Mouse (Mus musculus) testis, adult 2 months (tissue): ENCODE results near the gene Stn1. TPM values are rescaled to one million over a fixed set of nuclear protein-coding genes. Genes with fewer than 3 reads are reported as not detected.

Experiments used
- H3K27ac ChIP-seq: fragments of 200-500 bp; 2 replicates; pipeline ENCODE4 v1.5.1; 2012; ENCODE audit warnings: low read depth, low read length; ENCODE audit not compliant: control insufficient read depth, insufficient read depth
- H3K27me3 ChIP-seq: fragments of 200-500 bp; 2 replicates; pipeline ENCODE4 v1.6.1; 2012; ENCODE audit warnings: mild to moderate bottlenecking, low read length, moderate library complexity; ENCODE audit not compliant: control insufficient read depth, insufficient read depth
- H3K36me3 ChIP-seq: fragments of 200-500 bp; 2 replicates; pipeline ENCODE4 v1.6.1; 2012; ENCODE audit warnings: mild to moderate bottlenecking, low read length; ENCODE audit not compliant: control insufficient read depth, insufficient read depth
- H3K4me1 ChIP-seq: fragments of 200-500 bp; 2 replicates; pipeline ENCODE4 v1.6.1; 2012; ENCODE audit warnings: low read length; ENCODE audit not compliant: control insufficient read depth, insufficient read depth
- H3K4me3 ChIP-seq: fragments of 200-500 bp; 2 replicates; pipeline ENCODE4 v1.5.1; 2012; ENCODE audit warnings: low read depth, mild to moderate bottlenecking, low read length, moderate library complexity, mixed read lengths; ENCODE audit not compliant: control insufficient read depth
- CTCF ChIP-seq: fragments of 200-500 bp; IDR thresholded peaks from 2 replicates; pipeline ENCODE4 v1.5.1; 2012; ENCODE audit warnings: low read depth, mild to moderate bottlenecking, inconsistent platforms, low read length, moderate library complexity; ENCODE audit not compliant: control insufficient read depth, insufficient read depth, insufficient replicate concordance
- POLR2A ChIP-seq: fragments of 200-500 bp; IDR thresholded peaks from 2 replicates; pipeline ENCODE4 v1.6.1; 2012; ENCODE audit warnings: low read depth, mild to moderate bottlenecking, inconsistent platforms, low read length, moderate library complexity; ENCODE audit not compliant: control insufficient read depth
- polyA plus RNA-seq: library from polyadenylated mRNA; depleted of rRNA; stranded (reverse); fragments of >200 nt; gene quantifications from 2 replicates; pipeline ENCODE4 v1.2.3, GENCODE M21; 2012

The Stn1 gene
- polyA plus RNA-seq, 1 experiment: 19.6 TPM

DNA sequence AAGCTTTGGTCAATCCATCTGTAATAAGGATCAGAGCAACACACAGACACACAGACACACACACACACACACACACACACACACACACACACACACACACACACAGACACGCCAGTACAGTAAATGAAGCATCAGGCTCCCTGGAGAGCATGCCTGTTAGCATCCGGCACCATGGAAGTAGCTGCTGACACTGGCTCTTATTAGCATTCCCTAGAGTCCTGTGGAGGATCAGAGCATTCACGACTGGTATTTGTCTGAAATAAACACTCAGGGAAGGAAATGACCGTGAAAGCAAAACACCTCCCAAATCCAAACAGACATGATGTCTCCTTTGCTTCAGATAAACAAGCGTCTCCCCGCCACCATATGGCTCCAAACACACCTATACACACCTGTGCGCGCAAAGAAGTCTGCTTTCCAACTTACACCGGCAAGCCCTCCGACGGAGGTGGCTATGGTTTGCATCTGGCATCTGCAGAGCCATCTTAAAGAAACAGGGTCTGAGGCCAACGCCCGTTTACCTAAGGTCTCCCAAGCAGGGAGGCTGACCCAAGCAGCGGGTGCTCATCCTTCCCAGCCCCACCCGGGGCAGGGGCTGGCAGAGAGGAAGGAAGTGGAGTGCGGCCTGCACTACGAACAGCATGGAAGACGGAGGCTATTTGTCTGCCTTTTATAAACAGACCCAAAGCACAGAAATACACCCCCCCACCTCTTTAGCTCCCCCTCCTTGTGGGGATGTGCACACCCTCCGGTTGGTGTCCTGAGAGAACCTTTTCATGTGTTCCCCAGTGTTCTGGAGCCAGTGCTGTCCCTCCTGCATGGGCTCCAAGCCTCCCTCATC lies 77.0 kb downstream of the Stn1 start:
- Histone ChIP-seq H3K27ac (no peak overlapping the region), H3K27me3 (no peaks in the 10 kb centered on the region), H3K36me3 (no peaks in the 10 kb centered on the region), H3K4me3 (no peak overlapping the region), H3K4me1 (peaks cover 10% of the 10 kb centered on the region)
- no peak for TF ChIP-seq POLR2A
- no peak for TF ChIP-seq CTCF

DNA sequence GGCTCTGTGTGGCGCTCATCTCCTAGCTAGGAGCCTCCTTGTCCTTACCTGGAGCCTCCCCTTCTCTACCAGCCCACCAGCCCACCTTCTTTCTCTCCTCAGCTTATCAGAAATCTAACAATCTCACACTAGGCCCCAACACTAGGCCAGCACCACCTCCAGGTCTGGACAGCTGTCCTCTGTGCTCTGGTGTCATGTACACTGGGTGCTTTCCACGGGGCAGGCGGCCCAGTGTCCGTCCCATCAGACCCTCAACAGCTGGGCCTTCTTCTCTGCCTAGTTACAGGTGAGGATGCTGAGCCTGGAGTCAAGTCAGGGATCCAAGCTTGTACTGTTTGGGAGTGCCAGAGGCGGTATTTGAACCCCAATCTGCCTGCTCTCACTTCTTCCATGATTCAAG lies 78.1 kb downstream of the Stn1 start:
- no peak overlapping the region for H3K4me3 ChIP-seq
- TF ChIP-seq POLR2A: no peak
- no peak for TF ChIP-seq CTCF
- peaks cover 5% of the 10 kb centered on the region; the same call in 1 of the 2 replicates for H3K4me1 ChIP-seq
- no peak overlapping the region for H3K27ac ChIP-seq
- no peaks in the 10 kb centered on the region for H3K36me3 ChIP-seq
- H3K27me3 ChIP-seq: no peaks in the 10 kb centered on the region

DNA sequence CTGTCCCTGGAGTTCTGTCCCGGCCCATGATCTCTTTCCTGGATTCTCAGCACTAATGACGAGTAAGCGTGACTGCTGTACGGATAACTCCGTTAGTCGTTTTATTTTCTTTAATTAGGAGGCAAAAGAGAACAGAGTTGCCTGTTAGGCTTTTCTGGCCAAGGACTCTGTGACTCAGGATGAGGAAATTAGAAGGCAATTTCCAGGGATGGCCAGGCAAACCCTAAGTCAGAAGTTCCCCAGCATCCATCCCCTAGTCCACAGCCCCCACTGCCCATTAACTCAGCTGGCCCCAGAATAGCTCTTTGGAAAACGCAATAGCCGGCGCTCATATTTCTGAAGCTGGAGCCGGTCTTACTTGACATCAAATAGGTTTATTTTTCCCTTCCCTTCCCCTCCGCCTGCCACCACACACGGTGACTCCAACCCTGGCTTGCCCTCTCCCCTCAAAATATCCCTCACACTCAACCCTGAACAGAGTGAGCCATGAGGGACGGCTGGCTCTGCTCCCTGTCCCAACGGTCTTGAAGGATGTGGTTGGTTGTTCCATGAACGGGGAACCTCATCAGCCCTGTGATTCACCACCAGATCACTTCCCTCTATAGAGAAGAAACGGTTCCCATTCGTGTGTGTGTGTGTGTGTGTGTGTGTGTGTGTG lies 78.7 kb downstream of the Stn1 start:
- Histone ChIP-seq H3K27me3 (no peaks in the 10 kb centered on the region), H3K4me1 (peaks cover 2% of the 10 kb centered on the region; the same call in 1 of the 2 replicates), H3K27ac (no peak overlapping the region), H3K4me3 (no peak overlapping the region), H3K36me3 (no peaks in the 10 kb centered on the region)
- no peak for TF ChIP-seq CTCF
- TF ChIP-seq POLR2A: no peak

DNA sequence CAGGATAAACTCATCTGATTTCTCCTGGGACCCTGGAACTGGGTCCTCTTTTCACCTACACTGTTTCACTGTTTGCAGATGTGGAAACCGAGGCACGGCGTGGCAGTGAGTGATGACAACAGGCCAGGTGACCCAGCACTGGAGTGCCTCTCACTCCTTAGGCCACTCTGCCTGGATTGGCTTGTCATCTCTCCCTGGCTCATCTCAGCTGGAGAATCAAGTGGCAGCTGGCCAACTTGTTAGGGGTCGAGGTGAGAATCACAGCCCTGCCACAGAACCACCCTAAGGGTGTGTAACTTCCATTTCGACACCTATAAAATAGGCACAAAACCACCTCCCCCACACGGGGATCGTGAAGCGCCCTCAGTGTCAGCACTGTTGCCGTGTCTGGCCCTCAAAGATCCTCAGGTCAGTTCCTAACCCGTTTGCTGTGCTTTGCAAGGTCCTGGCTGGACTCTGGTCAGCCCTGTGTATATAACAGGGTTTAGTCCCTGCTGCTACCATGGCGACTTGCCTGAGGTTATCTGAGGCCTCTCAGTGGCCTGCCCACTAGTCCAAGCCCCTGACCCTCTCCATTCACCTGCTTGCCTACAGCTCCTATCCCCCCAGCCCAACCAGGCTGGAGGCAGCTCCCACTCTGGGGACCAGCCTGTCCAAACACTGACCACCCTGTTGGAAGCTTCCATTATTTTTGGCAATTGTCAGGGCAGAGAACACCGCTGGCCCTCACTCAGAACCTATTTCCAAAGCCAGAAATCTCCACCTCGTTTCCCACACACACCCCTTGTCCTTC lies 79.4 kb downstream of the Stn1 start:
- Histone ChIP-seq H3K27me3 (no peaks in the 10 kb centered on the region), H3K4me1 (no peaks in the 10 kb centered on the region; the same call in 1 of the 2 replicates), H3K36me3 (no peaks in the 10 kb centered on the region), H3K27ac (no peak overlapping the region), H3K4me3 (no peak overlapping the region)
- TF ChIP-seq POLR2A: no peak
- TF ChIP-seq CTCF: no peak

DNA sequence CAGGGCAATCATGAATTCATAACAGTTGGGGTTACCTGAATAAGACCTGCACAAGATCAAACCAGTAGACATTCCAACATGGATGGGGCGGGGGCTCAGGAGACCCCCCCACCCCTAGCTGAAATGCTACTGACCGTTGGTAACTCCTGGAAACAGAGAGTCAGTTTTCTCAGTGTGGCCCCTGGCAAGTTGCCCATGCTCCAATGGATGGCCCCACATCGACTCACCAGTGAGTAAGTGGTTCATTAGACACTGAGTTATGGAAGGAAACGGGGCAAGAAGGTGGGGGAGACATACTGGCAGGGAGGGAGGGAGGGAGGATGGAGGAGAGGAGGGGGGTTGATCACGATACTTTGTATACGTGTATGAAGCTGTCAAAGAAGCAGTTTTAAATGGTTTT lies 81.3 kb downstream of the Stn1 start:
- Histone ChIP-seq H3K4me3 (no peak overlapping the region), H3K27ac (no peak overlapping the region), H3K36me3 (no peaks in the 10 kb centered on the region), H3K27me3 (no peaks in the 10 kb centered on the region), H3K4me1 (no peaks in the 10 kb centered on the region; the same call in 1 of the 2 replicates)
- TF ChIP-seq CTCF (no peak), POLR2A (no peak)

DNA sequence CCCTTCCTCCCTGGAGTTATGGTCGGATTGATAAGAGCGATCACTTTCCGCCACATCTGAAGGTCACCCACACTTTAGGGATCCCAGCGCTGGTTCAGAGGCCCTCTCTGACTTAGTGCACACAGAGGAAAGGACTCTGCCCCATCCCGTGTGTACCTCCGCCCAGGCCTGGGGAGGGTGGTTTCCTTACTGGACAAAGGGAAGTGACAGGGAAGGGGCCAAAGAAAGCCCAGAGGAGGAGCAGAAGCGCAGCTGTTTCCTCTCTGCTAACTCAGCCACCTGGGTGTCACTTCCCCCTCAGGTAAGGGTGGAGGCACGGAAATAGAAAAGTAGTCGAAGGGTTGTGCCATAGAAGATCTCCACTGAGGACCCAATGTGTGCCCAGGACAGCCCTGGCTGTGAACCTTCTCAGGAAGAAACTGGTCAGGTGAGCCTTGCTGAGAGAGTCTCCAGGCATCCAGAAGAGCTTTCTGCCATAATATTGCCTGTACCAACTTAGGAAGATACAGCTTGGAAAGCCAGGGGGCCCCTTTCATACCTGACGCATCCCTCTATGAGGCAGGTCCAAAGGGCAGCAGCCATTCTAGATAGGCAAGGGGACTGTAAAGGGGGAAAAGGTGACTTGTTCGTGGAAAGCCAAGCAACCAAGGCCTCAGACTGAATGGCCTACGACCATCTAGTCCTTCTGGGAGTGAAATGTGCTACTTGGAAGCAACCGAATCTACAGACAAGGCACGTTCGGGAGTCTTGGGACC lies 82.1 kb downstream of the Stn1 start:
- no peak overlapping the region for H3K4me3 ChIP-seq
- H3K4me1 ChIP-seq: peaks cover 4% of the 10 kb centered on the region; the same call in 1 of the 2 replicates
- TF ChIP-seq POLR2A: no peak
- no peaks in the 10 kb centered on the region for H3K27me3 ChIP-seq
- H3K36me3 ChIP-seq: no peaks in the 10 kb centered on the region
- no peak overlapping the region for H3K27ac ChIP-seq
